Mouse (Mus musculus): ENCODE data around the gene B4galnt2. TPM values are rescaled to one million over a fixed set of nuclear protein-coding genes. Genes with fewer than 3 reads are reported as not detected.

The B4galnt2 gene
- polyA plus RNA-seq, 1 experiment from 2014 or later = 0.16 TPM

DNA sequence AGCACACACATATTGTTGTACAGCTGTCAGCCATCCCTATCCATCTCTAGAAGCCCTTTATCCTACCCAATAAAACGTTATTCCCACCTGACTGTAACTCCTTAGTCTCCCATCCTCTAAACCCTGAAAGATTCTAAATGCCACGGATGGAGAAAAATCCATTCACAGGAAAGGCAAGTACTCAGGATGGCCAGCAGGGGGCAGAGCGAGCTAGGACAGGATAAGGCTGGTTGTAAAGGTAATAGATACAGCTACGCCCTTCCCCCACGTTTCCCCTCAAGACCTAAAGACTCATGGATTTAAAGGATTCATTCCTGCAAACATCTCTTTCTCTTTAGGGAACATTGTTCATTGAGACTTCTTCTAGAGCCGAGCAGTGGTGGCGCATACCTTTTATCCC lies 38.4 kb downstream of the B4galnt2 start:
- H3K36me3 ChIP-seq (replicated peaks) = no peaks in the 10 kb centered on the region
- peaks cover 4% of the 10 kb centered on the region; the same call in 1 of the 2 replicates for H3K27me3 ChIP-seq (replicated peaks; ENCODE audit: low read depth, poor library complexity, severe bottlenecking)
- H3K4me1 ChIP-seq = peaks cover 5% of the 10 kb centered on the region; the same call in 1 of the 2 replicates
- 19% methylated on average over 7 of the region's 7 CpGs for WGBS
- no peaks in the 10 kb centered on the region for H3K9me3 ChIP-seq
- no peak overlapping the region for H3K27ac ChIP-seq (replicated peaks)
- H3K4me3 ChIP-seq = peak overlapping the region; percentile 28; the same call in 1 of the 2 replicates
- DNase-seq (ENCODE audit: low spot score) = peak; percentile 82

DNA sequence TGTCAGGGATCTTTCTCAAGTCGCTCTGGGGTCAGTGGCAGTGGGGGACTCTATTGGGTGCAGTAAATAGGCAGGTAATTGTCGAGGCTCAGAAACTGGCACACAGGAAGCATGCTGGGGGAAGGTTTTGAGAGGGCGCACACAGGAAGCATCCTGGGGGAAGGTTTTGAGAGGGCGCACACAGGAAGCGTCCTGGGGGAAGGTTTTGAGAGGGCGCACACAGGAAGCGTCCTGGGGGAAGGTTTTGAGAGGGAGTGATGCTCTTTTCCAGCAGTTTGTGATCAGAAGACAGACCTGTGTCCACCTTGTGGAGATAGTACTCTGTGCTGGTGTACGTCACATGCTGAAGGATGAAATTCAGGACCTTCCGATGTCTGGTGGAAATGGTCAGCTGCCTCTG lies 38.9 kb downstream of the B4galnt2 start:
- DNase-seq (ENCODE audit: low spot score) = peak; percentile 12
- Histone ChIP-seq H3K4me1 (peaks cover 5% of the 10 kb centered on the region; the same call in 1 of the 2 replicates), H3K9me3 (no peaks in the 10 kb centered on the region), H3K36me3 (replicated peaks) (no peaks in the 10 kb centered on the region), H3K27me3 (replicated peaks; ENCODE audit: low read depth, poor library complexity, severe bottlenecking) (0 out of 2 replicates have a peak, but pooled peaks cover 2% of the 10 kb centered on the region), H3K27ac (replicated peaks) (no peak overlapping the region), H3K4me3 (peak overlapping the region; percentile 28; the same call in 1 of the 2 replicates)
- 25% methylated on average over 9 of the region's 9 CpGs for WGBS

DNA sequence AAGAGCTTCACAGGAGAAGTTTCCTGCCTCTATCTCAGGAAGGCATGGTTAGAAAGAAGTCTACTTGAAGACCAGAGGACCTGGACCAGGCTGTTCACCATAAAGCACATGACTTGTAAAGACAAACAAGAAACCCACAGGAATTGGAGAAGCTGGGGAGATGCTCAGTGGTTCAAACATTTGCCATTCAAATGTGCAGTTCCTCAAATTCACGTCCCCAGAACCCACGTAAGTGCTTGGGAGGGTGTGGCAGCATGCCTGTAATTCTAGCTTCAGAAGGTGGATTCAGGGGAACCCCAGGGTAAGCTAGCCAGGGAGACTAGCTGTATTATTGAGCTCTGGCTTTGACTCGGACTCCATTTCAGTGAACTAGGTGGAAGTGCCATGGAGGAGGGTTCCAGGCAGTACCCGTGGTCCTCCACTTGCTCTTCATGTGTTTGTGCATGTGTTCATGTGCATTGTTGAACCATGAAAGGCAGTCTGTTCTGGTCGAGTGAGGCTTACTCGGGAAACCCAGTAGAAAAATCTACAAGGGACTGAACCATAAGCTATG lies 44.7 kb downstream of the B4galnt2 start:
- 0 out of 2 replicates have a peak, but pooled peaks cover 7% of the 10 kb centered on the region for H3K27me3 ChIP-seq (replicated peaks; ENCODE audit: low read depth, poor library complexity, severe bottlenecking)
- DNase-seq (ENCODE audit: low spot score) = no peak
- no peaks in the 10 kb centered on the region for H3K36me3 ChIP-seq (replicated peaks)
- no peak overlapping the region for H3K4me3 ChIP-seq
- H3K4me1 ChIP-seq = no peaks in the 10 kb centered on the region
- no peaks in the 10 kb centered on the region for H3K9me3 ChIP-seq
- WGBS = 77% methylated on average over 6 of the region's 6 CpGs
- H3K27ac ChIP-seq (replicated peaks) = no peak overlapping the region

DNA sequence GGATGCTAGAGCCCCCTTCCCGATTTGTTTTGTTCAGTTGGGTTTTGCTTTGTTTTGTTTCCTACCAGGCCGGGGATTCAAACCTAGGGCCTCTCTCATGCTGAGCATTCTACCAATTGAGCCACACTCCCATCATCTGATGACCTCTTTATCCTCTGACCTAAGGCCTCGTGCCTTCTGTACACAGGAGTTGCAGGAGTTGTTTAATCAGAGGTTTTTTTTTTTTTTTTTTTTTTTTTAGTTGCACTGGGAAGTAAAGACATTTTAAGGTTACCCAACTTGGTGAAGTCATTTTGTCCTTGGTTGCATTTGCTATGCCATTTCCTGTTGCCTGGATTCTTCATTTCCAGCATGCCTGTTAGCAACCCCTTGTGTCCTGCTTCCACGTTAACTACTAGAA lies 45.2 kb downstream of the B4galnt2 start:
- no peaks in the 10 kb centered on the region for H3K36me3 ChIP-seq (replicated peaks)
- H3K27ac ChIP-seq (replicated peaks) = no peak overlapping the region
- 75% methylated on average over 4 of the region's 4 CpGs for WGBS
- 0 out of 2 replicates have a peak, but pooled peaks cover 7% of the 10 kb centered on the region for H3K27me3 ChIP-seq (replicated peaks; ENCODE audit: low read depth, poor library complexity, severe bottlenecking)
- no peaks in the 10 kb centered on the region for H3K9me3 ChIP-seq
- H3K4me3 ChIP-seq = no peak overlapping the region
- DNase-seq (ENCODE audit: low spot score) = no peak
- H3K4me1 ChIP-seq = no peaks in the 10 kb centered on the region

DNA sequence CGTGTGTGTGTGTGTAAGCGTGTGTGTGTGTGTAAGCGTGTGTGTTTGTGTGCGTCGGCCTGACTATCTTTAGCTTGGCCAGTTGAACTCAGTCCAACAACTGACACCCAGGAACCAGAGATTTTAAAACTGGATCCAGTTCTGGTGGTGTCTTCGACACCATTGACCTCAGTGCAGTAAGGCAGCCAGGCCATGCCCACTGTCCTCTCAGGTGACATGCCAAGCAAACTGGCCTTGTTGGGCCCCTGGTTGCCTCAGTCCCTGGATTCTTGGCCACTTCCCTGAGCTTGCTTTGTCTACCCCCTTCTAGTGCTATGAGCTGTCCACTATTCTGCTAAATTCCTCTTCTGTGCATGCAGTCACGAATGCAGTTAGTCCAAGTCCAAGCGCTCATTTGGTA lies 53.3 kb downstream of the B4galnt2 start:
- Histone ChIP-seq H3K27ac (replicated peaks) (no peak overlapping the region), H3K9me3 (no peaks in the 10 kb centered on the region), H3K36me3 (replicated peaks) (no peaks in the 10 kb centered on the region), H3K4me3 (no peak overlapping the region), H3K27me3 (replicated peaks; ENCODE audit: low read depth, poor library complexity, severe bottlenecking) (no peaks in the 10 kb centered on the region), H3K4me1 (peaks cover 19% of the 10 kb centered on the region)
- WGBS = 94% methylated on average over 8 of the region's 8 CpGs
- no peak for DNase-seq (ENCODE audit: low spot score)

DNA sequence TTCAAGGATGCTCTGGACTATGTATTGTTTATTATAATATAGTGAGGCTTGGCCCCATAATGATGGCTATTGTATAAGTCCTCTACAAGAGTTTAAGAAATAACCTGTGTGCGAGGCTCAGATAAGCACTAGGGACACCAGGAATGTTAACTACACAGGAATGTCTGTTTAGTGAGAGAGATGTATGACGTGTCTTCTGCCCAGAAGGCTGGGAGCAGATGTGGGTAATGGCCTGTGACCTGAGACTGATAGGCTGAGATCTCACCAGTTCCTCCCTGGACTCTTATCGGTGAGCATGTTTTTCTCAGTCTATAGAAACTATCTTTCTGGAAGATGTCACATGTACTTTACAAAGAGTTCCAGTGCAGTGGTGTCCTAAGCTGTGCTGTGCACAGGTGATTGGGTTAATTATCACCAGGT lies 54.6 kb downstream of the B4galnt2 start:
- peak overlapping the region; percentile 83 for H3K27ac ChIP-seq (replicated peaks)
- DNase-seq (ENCODE audit: low spot score) = no peak

DNA sequence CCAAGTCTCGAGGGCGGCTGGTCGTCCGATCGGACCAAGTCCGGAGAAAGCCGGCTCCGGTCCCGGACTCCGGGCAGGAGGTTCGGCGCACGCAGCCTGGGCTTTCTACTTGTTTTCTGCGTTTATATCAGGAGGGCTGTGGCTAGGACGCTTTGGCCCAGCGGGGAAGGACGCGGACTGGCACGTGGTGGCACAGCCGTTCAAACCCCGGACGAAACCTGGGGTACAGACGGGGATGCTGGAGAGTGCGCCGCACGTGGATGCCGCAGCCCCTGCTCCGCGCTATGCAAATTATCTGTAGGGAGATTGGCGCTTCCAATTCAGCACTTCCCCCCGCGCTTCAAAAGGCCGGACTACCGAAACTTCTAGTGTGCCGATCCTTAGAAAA lies 55.2 kb downstream of the B4galnt2 start:
- Histone ChIP-seq H3K27ac (replicated peaks) (peak overlapping the region; percentile 83), H3K4me1 (peaks cover 19% of the 10 kb centered on the region), H3K9me3 (no peaks in the 10 kb centered on the region), H3K36me3 (replicated peaks) (no peaks in the 10 kb centered on the region), H3K27me3 (replicated peaks; ENCODE audit: low read depth, poor library complexity, severe bottlenecking) (no peaks in the 10 kb centered on the region), H3K4me3 (peak overlapping the region; percentile 72)
- peak; percentile 85 for DNase-seq (ENCODE audit: low spot score)
- under 1% methylated on average over 35 of the region's 35 CpGs for WGBS

More for the DNA sequence above, 54.6 kb downstream of the B4galnt2 start:
- H3K27me3 ChIP-seq (replicated peaks; ENCODE audit: low read depth, poor library complexity, severe bottlenecking) = no peaks in the 10 kb centered on the region
- peaks cover 19% of the 10 kb centered on the region for H3K4me1 ChIP-seq
- WGBS = 50% methylated on average over 3 of the region's 3 CpGs
- no peaks in the 10 kb centered on the region for H3K36me3 ChIP-seq (replicated peaks)
- H3K9me3 ChIP-seq = no peaks in the 10 kb centered on the region
- H3K4me3 ChIP-seq = peak overlapping the region; percentile 72

DNA sequence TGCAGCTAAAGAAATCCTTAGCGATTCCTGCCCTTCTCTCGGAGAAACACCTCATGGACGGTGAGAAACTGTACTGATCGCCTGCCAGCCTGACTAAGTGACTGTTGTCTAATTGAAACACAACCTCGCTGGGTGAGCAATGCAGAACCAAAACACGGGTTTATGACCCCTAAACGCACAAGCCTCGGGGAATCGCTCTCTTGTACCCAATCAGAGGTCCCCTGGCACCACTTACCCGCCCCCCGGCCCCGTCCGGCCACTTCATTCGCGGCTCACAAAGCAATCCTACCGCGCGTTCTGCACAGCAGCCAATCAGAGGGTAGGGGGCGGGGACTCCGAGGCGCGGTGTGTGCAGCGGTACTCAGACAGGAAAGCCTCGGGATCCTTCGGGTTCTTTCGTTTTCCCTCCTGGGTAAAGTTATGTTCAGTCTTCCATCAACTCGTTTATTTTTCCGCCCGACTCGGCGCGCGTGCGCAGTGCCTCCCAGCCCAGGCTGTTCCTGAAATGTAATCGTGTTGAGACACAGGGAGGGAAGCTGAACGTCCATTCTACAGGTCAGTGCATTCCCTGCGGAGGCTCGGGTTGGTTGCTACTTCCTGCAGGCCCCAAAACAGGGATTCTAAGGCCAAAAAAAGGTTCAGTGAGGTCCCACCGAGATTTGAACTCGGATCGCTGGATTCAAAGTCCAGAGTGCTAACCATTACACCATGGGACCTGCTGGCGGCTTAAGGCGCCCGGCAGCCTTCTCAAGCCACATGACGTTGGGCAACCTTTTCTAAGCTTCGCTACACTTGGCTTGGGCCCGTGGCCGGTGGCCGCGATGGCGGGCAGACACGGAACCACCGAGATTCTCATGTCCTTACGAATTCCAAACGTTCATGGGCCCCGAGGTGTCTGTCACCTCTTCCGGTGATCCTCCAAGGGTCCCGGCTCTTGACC lies 55.9 kb downstream of the B4galnt2 start:
- under 1% methylated on average over 58 of the region's 58 CpGs for WGBS
- Histone ChIP-seq H3K27ac (replicated peaks) (peak overlapping the region; percentile 83), H3K9me3 (no peaks in the 10 kb centered on the region), H3K4me1 (peaks cover 19% of the 10 kb centered on the region), H3K27me3 (replicated peaks; ENCODE audit: low read depth, poor library complexity, severe bottlenecking) (no peaks in the 10 kb centered on the region), H3K4me3 (peak overlapping the region; percentile 72), H3K36me3 (replicated peaks) (no peaks in the 10 kb centered on the region)
- peak; percentile 98 for DNase-seq (ENCODE audit: low spot score)

DNA sequence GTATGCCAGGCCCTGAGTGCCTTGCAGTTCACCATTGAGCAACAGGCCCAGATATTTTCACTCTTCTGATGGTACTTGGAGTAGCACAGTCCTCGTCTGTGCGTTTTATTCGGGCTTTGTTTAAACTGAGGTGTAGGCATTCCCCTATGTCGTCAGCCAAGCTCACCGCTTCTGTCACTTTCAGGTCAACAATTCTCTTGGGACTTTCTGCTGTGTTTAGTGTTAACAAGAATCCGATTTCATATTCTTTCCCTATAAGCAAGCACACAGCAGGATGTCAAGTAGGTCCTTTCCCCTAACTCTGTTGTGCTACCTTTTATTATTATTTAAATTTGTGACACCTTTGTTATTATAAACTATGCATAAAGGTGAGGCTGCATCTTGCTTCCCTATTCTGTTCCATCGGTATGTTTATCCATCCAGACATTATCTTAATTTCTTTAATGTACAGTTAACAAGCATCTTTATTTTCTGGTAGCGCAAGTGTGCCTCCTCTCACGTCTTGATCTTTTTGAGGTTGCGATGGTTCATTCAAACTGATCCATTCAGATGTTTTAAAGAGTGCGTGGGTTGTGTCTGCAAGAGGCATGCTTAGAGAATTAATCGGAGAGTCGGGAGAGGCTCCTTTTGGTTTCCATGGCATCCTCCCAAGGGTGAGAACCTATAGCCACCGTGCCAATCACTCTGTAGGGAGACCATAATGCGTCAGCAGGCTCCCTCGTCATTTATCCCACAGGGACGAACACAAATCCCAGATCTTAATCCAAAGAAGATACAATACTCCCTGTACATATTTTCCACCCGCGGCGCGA lies 56.8 kb downstream of the B4galnt2 start:
- H3K27me3 ChIP-seq (replicated peaks; ENCODE audit: low read depth, poor library complexity, severe bottlenecking) = no peaks in the 10 kb centered on the region
- no peaks in the 10 kb centered on the region for H3K9me3 ChIP-seq
- peak overlapping the region; percentile 72 for H3K4me3 ChIP-seq
- WGBS = 22% methylated on average over 21 of the region's 21 CpGs
- H3K27ac ChIP-seq (replicated peaks) = peak overlapping the region; percentile 83
- H3K4me1 ChIP-seq = peaks cover 19% of the 10 kb centered on the region
- no peak for DNase-seq (ENCODE audit: low spot score)
- no peaks in the 10 kb centered on the region for H3K36me3 ChIP-seq (replicated peaks)

DNA sequence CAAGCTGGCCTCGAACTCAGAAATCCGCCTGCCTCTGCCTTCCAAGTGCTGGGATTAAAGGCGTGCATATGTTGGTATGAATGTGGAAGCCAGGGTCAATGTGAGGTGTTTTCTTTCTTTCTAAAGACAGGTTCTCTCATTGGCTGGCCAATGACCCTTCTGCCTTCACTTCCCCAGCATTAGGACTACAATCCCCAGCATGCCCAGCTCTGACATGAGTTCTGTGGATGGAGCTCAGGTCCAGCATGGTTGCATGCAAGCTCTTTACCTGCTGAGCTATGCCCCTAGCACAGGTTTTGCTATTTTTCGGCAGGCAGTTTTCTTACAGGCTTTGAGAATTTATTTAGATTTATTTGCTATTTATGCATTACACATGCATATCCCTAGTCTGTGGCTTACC lies 57.4 kb downstream of the B4galnt2 start:
- H3K4me3 ChIP-seq = no peak overlapping the region
- H3K36me3 ChIP-seq (replicated peaks) = no peaks in the 10 kb centered on the region
- H3K9me3 ChIP-seq = no peaks in the 10 kb centered on the region
- no peaks in the 10 kb centered on the region for H3K27me3 ChIP-seq (replicated peaks; ENCODE audit: low read depth, poor library complexity, severe bottlenecking)
- H3K27ac ChIP-seq (replicated peaks) = no peak overlapping the region
- no peak for DNase-seq (ENCODE audit: low spot score)
- peaks cover 19% of the 10 kb centered on the region for H3K4me1 ChIP-seq
- WGBS = 73% methylated on average over 4 of the region's 4 CpGs

DNA sequence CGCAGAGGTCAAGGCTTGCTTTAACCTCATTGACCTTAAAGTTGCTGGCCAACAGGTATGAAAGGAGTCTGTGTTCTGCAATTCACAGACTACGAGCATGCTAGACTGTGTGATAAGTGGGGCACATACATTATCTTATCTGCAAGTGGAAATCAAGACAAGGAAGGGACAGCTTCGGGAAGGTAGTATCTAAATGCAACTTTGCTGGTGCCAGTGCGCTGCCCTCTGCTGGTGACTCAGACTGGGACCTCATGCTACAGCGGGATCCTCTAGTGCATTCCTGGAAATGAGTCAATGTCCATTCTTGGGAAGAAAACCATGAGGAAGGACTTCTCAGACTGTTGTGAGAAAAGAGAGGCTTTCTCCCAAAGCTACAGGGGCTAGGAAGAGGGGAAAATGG lies 61.0 kb downstream of the B4galnt2 start:
- WGBS = 52% methylated on average over 5 of the region's 5 CpGs
- DNase-seq (ENCODE audit: low spot score) = peak; percentile 32
- H3K27ac ChIP-seq (replicated peaks) = no peak overlapping the region

DNA sequence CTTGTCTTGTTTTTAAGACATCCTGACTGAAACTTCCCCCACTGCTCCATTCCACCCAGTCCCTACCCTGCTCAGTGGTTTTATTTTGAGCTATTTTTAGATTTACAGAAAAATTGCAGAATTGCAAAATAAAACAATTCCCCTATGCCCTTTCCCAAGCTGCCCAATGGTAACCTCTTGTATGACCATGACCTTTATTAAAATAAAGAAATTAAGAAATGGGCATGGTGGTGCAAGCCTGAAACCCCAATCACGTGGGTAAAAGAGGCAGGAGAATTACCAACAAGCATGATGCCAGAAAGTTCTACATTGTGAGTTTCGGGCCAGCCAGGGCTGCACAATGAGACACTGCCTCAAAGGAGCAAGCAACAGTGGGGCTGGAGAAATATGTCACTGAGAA lies 63.8 kb downstream of the B4galnt2 start:
- Histone ChIP-seq H3K4me3 (no peak overlapping the region), H3K27ac (replicated peaks) (no peak overlapping the region), H3K9me3 (no peaks in the 10 kb centered on the region), H3K4me1 (no peaks in the 10 kb centered on the region), H3K27me3 (replicated peaks; ENCODE audit: low read depth, poor library complexity, severe bottlenecking) (0 out of 2 replicates have a peak, but pooled peaks cover 5% of the 10 kb centered on the region), H3K36me3 (replicated peaks) (no peaks in the 10 kb centered on the region)
- WGBS = 82% methylated on average over 2 of the region's 2 CpGs
- no peak for DNase-seq (ENCODE audit: low spot score)

More for the DNA sequence above, 61.0 kb downstream of the B4galnt2 start:
- Histone ChIP-seq H3K4me3 (no peak overlapping the region), H3K36me3 (replicated peaks) (no peaks in the 10 kb centered on the region), H3K9me3 (no peaks in the 10 kb centered on the region), H3K4me1 (peaks cover 9% of the 10 kb centered on the region), H3K27me3 (replicated peaks; ENCODE audit: low read depth, poor library complexity, severe bottlenecking) (0 out of 2 replicates have a peak, but pooled peaks cover 5% of the 10 kb centered on the region)
